Mouse (Mus musculus) lung, postnatal 0 days (tissue): Measurements from ENCODE around the gene Cep97. TPM values are rescaled to one million over a fixed set of nuclear protein-coding genes. Genes with fewer than 3 reads are reported as not detected.

Experiments
- ATAC-seq: fragments of 200-750 bp; cut with Nextera tagmentation; 2 replicates; pipeline ENCODE4 v1.8.0; 2017; ENCODE audit warnings: moderate library complexity
- DNase-seq: peaks from one replicate; pipeline ENCODE4 v3.0.0-alpha.2; 2016; ENCODE audit warnings: low spot score
- H3K27ac ChIP-seq: fragments of 300-500 bp; sonication (generic); 2 replicates; pipeline ENCODE4 v1.5.1; 2014; ENCODE audit warnings: antibody characterized with exemption, mild to moderate bottlenecking, low read length, mixed read lengths
- H3K27me3 ChIP-seq: fragments of 300-500 bp; sonication (generic); replicated peaks from 2 replicates; pipeline ENCODE4 v1.6.1; 2014; ENCODE audit warnings: low read length, mixed read lengths; ENCODE audit not compliant: insufficient read depth
- H3K36me3 ChIP-seq: fragments of 300-500 bp; sonication (generic); 2 replicates; pipeline ENCODE4 v1.6.1; 2014; ENCODE audit warnings: low read length, mixed read lengths; ENCODE audit not compliant: insufficient read depth
- H3K4me1 ChIP-seq: fragments of 300-500 bp; sonication (generic); 2 replicates; pipeline ENCODE4 v1.6.1; 2014; ENCODE audit warnings: antibody characterized with exemption, low read depth, low read length, mixed read lengths; ENCODE audit not compliant: insufficient read depth
- H3K4me2 ChIP-seq: fragments of 300-500 bp; sonication (generic); replicated peaks from 2 replicates; pipeline ENCODE4 v1.6.1; 2014; ENCODE audit warnings: low read depth, mild to moderate bottlenecking, low read length, moderate library complexity, mixed read lengths
- H3K4me3 ChIP-seq: fragments of 300-500 bp; sonication (generic); 2 replicates; pipeline ENCODE4 v1.5.1; 2014; ENCODE audit warnings: low read depth, low read length
- H3K9ac ChIP-seq: fragments of 300-500 bp; sonication (generic); replicated peaks from 2 replicates; pipeline ENCODE4 v1.6.1; 2014; ENCODE audit warnings: low read depth, mild to moderate bottlenecking
- H3K9me3 ChIP-seq: fragments of 300-500 bp; sonication (generic); 2 replicates; pipeline ENCODE4 v1.6.1; 2016; ENCODE audit warnings: low read length, mixed read lengths
- CTCF ChIP-seq: IDR thresholded peaks from 2 replicates; pipeline ENCODE4 v1.5.1; 2016; ENCODE audit warnings: antibody characterized with exemption, mild to moderate bottlenecking
- EP300 ChIP-seq: IDR thresholded peaks from 2 replicates; pipeline ENCODE4 v1.6.1; 2016; ENCODE audit warnings: antibody characterized with exemption, mild to moderate bottlenecking, control low read depth
- WGBS: fragments of 180-500 bp; shearing (Covaris S2); extraction: QIAGEN DNeasy Blood & Tissue Kit; methylation state at CpG from one replicate; pipeline ENCODE4 v1.1.7; 2014; 5-methylcytosine and 5-hydroxymethylcytosine counted together
- polyA plus RNA-seq: library from polyadenylated mRNA; unstranded; fragments of >200 nt; fragmentation: Nextera tagmentation; extraction: Ambion mirVana; gene quantifications from 2 replicates; pipeline ENCODE4 v1.2.1, GENCODE M21; 2015

Cep97 gene
- polyA plus RNA-seq, 1 experiment from 2014 or later = 3.8 TPM

DNA sequence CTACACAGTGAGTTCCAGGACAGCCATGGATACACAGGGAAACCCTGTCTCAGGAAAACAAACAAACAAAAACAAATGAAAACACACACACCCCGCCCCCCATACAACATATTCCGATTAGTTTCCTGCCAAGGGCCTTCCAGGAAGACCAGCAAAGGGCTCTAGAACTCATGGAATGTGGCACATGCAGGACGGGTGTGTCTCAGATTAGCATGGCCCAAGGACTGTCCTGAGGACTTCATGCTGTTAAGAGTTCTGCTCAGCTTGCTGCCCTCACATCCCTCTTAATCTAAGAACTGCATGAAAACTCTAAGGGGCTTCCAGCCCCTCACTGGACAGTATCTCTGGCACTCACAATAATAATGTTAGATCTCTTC lies 46.1 kb downstream of the Cep97 start:
- TF ChIP-seq CTCF (no peak), EP300 (peak; percentile 41; the same call in 1 of the 2 replicates)
- H3K36me3 ChIP-seq = no peaks in the 10 kb centered on the region
- H3K27me3 ChIP-seq = no peaks in the 10 kb centered on the region
- peak; percentile 27 for DNase-seq
- H3K4me2 ChIP-seq = no peak overlapping the region
- H3K27ac ChIP-seq = peak overlapping the region; percentile 26; the same call in 1 of the 2 replicates
- H3K4me3 ChIP-seq = no peak overlapping the region
- 0 out of 2 replicates have a peak, but pooled peaks cover under 1% of the 10 kb centered on the region for H3K4me1 ChIP-seq
- peak; percentile 68 for ATAC-seq
- H3K9me3 ChIP-seq = no peaks in the 10 kb centered on the region
- 51% methylated on average over 3 of the region's 3 CpGs for WGBS
- H3K9ac ChIP-seq = no peak overlapping the region

GRCm38 (mm10) chr16:55887814-55888583 lies 46.7 kb downstream of the Cep97 start:
- WGBS = 68% methylated on average over 7 of the region's 7 CpGs

DNA sequence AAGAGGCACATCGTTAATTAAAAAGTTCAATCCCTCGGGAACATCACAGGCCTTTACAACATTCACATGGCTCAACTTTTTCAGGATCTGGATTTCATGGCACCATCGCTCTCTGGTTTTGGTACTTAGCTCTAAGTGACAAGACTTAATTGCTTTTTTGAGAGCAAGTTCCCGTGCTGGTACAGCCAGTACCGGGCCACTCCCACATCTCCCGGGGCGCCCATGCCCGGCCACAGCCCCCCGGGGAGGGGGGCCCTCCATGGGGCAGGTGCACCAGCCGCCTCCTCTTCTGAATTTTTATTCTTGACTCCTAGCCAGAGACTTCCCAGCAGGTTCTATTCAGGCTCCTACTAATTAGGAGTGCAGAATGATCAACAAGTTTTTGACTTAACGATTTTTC lies 50.4 kb downstream of the Cep97 start:
- 85% methylated on average over 11 of the region's 11 CpGs for WGBS
- H3K27ac ChIP-seq = no peak overlapping the region
- H3K36me3 ChIP-seq = no peaks in the 10 kb centered on the region
- TF ChIP-seq EP300 (no peak), CTCF (no peak)
- H3K27me3 ChIP-seq = no peaks in the 10 kb centered on the region
- no peak for DNase-seq
- no peak overlapping the region for H3K4me2 ChIP-seq
- ATAC-seq = no peak
- no peak overlapping the region for H3K4me3 ChIP-seq
- H3K9me3 ChIP-seq = no peaks in the 10 kb centered on the region
- H3K4me1 ChIP-seq = no peaks in the 10 kb centered on the region
- H3K9ac ChIP-seq = no peak overlapping the region

More at GRCm38 (mm10) chr16:55887814-55888583, 46.7 kb downstream of the Cep97 start:
- Histone ChIP-seq H3K4me1 (no peaks in the 10 kb centered on the region), H3K27ac (peak overlapping the region; percentile 26; the same call in 1 of the 2 replicates), H3K9ac (no peak overlapping the region), H3K9me3 (no peaks in the 10 kb centered on the region), H3K4me3 (no peak overlapping the region), H3K27me3 (no peaks in the 10 kb centered on the region), H3K4me2 (no peak overlapping the region), H3K36me3 (no peaks in the 10 kb centered on the region)
- peak; percentile 52 for ATAC-seq
- DNase-seq = peak; percentile 37
- TF ChIP-seq CTCF = peak; percentile 66
- TF ChIP-seq EP300 = no peak

- TF ChIP-seq CTCF (no peak), EP300 (no peak)
- Histone ChIP-seq H3K27ac (no peak overlapping the region), H3K36me3 (no peaks in the 10 kb centered on the region), H3K4me2 (no peak overlapping the region), H3K9ac (no peak overlapping the region), H3K27me3 (no peaks in the 10 kb centered on the region), H3K4me3 (no peak overlapping the region), H3K9me3 (no peaks in the 10 kb centered on the region), H3K4me1 (no peaks in the 10 kb centered on the region)
- DNase-seq (peak; percentile 39), ATAC-seq (peak; percentile 47; the same call in 1 of the 2 replicates)
- WGBS = 43% methylated on average over 6 of the region's 6 CpGs
These were observed 58.6 kb downstream of the Cep97 start for GRCm38 (mm10) chr16:55876025-55876424.

DNA sequence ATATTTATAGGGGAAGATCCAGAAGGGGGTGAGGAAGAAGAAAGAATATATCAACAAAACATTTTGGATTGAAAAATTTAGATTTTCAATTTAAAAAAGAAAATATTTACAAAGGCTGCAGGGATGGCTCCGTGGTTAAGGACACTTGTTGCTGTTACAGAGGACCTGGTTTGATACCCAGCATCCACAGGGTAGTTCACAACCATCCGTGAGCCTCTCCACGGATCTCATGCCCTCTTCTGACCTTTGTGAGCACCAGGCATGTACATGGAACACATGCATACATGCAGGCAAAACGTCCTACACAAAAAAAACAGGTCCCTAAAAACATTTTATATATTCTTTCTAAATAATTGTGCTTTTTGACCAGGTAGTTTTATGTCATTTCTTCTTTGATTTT lies 70.8 kb downstream of the Cep97 start:
- Histone ChIP-seq H3K36me3 (no peaks in the 10 kb centered on the region), H3K27me3 (no peaks in the 10 kb centered on the region), H3K4me3 (no peak overlapping the region), H3K4me2 (no peak overlapping the region), H3K9ac (no peak overlapping the region), H3K9me3 (no peaks in the 10 kb centered on the region), H3K27ac (no peak overlapping the region), H3K4me1 (no peaks in the 10 kb centered on the region)
- TF ChIP-seq CTCF = no peak
- no peak for TF ChIP-seq EP300
- WGBS = 56% methylated on average over 4 of the region's 4 CpGs
- DNase-seq (no peak), ATAC-seq (no peak)

- H3K4me1 ChIP-seq = no peaks in the 10 kb centered on the region
- H3K4me3 ChIP-seq = no peak overlapping the region
- TF ChIP-seq EP300 (no peak; the same call in 1 of the 2 replicates), CTCF (peak; percentile 100)
- no peak overlapping the region for H3K9ac ChIP-seq
- ATAC-seq (peak; percentile 23), DNase-seq (peak; percentile 87)
- H3K27me3 ChIP-seq = no peaks in the 10 kb centered on the region
- WGBS = 21% methylated on average over 7 of the region's 7 CpGs
- H3K4me2 ChIP-seq = no peak overlapping the region
- H3K27ac ChIP-seq = no peak overlapping the region
- H3K9me3 ChIP-seq = no peaks in the 10 kb centered on the region
- H3K36me3 ChIP-seq = no peaks in the 10 kb centered on the region
These were observed 71.4 kb downstream of the Cep97 start for GRCm38 (mm10) chr16:55863149-55863815.
